Mouse (Mus musculus): ENCODE data around the gene Rhox2a.
"Not testable (repeated sequence)": the region's sequence is repeated elsewhere in the genome, so short reads cannot be mapped to it uniquely, and the experiment has no call there.

The Rhox2a gene

GRCm38 (mm10) chrX:37244676-37245075 lies at the start of gene Rhox2a:
Rhox2a (plus strand) TSS chrX:37244976.
- not testable (repeated sequence) for TF ChIP-seq GATA4 (IDR thresholded peaks at IDR 0.05; ENCODE audit: insufficient replicate concordance, low read length)

- no peak for TF ChIP-seq GATA4 (IDR thresholded peaks at IDR 0.05; ENCODE audit: insufficient replicate concordance, low read length)
Observed at GRCm38 (mm10) chrX:37198676-37199075, 46.1 kb upstream of the Rhox2a start.

GRCm38 (mm10) chrX:37210941-37211340 lies 33.8 kb upstream of the Rhox2a start, which contains the start of gene Gm9:
Gm9 (minus strand) TSS chrX:37211041.
- no peak for TF ChIP-seq GATA4 (IDR thresholded peaks at IDR 0.05; ENCODE audit: insufficient replicate concordance, low read length)

DNA sequence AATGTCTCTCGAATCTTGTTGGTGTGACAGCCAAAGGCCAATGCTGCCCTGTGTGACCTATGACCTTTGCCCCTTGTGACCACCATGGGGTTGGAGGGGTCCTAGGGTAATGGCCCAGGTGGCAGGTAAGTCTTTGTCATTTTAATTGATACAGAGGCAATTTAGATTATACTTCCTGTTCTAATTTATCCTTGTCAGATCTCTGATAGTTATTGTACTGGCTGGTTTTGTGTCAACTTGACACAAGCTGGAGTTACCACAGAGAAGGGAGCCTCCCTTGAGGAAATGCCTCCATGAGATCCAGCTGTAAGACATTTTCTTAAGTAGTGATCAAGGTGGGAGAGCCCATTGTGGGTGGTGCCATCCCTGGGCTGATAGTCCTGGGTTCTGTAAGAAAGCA lies 22.6 kb upstream of the Rhox2a start, which contains the start of gene Rhox1:
Gene Rhox1, minus strand, starts transcription at position 101 of the 400 bp plus-strand sequence.
- not testable (repeated sequence) for TF ChIP-seq GATA4 (IDR thresholded peaks at IDR 0.05; ENCODE audit: insufficient replicate concordance, low read length)

GRCm38 (mm10) chrX:37249619-37250018 lies 4.8 kb downstream of the Rhox2a start, which contains the start of gene Rhox3a:
Rhox3a (plus strand) TSS chrX:37249919.
- TF ChIP-seq GATA4 (IDR thresholded peaks at IDR 0.05; ENCODE audit: insufficient replicate concordance, low read length), result not testable (repeated sequence)

DNA sequence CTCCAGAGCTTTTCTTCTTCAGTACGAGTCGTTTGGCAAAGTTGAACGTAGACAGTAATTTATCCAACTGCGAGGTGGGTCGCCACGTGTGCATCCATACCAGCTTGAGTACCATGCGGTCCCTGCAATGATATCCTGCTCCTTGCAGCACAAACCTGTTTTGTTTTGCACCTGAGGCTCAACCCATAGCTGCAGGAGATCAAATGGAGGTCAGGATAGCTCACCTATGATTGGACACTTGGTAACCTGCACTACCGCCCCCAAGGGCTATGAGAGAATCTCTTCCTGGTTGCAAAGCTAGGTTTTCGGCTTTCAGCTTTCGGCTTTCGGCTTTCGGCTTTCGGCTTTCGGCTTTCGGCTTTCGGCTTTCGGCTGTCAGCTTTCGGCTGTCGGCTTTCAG lies 20.3 kb downstream of the Rhox2a start, which contains the start of gene Rhox4a:
Gene Rhox4a, plus strand, starts transcription at position 301 of the 400 bp plus-strand sequence.
- TF ChIP-seq GATA4 (IDR thresholded peaks at IDR 0.05; ENCODE audit: insufficient replicate concordance, low read length), result not testable (repeated sequence)
